Mouse (Mus musculus): ENCODE measurements around the gene Sdc1.

Gene Sdc1

GRCm38 (mm10) chr12:8770946-8771843, at the start of gene Sdc1:
Sdc1 (plus strand) TSS chr12:8771323.
- DNase-seq (ENCODE audit: low read depth, low spot score) = peak; percentile 88

GRCm38 (mm10) chr12:8726890-8727289, 44.2 kb upstream of the Sdc1 start:
- peak; percentile 38 for DNase-seq (ENCODE audit: low read depth, low spot score)

GRCm38 (mm10) chr12:8728739-8729138, 42.4 kb upstream of the Sdc1 start:
- DNase-seq (ENCODE audit: low read depth, low spot score) = no peak

GRCm38 (mm10) chr12:8753654-8754053, 17.5 kb upstream of the Sdc1 start:
- no peak for DNase-seq (ENCODE audit: low read depth, low spot score)

- DNase-seq (ENCODE audit: low read depth, low spot score) = no peak
Measured at GRCm38 (mm10) chr12:8754116-8754515, 17.0 kb upstream of the Sdc1 start.

GRCm38 (mm10) chr12:8758029-8758428, 13.1 kb upstream of the Sdc1 start:
- DNase-seq (ENCODE audit: low read depth, low spot score) = peak; percentile 66

- peak; percentile 54 for DNase-seq (ENCODE audit: low read depth, low spot score)
Measured at GRCm38 (mm10) chr12:8759115-8759514, 12.0 kb upstream of the Sdc1 start.

- no peak for DNase-seq (ENCODE audit: low read depth, low spot score)
Measured at GRCm38 (mm10) chr12:8759779-8760178, 11.3 kb upstream of the Sdc1 start.

GRCm38 (mm10) chr12:8760561-8760960, 10.6 kb upstream of the Sdc1 start:
- DNase-seq (ENCODE audit: low read depth, low spot score) = peak; percentile 25

GRCm38 (mm10) chr12:8761058-8761457, 10.1 kb upstream of the Sdc1 start:
- DNase-seq (ENCODE audit: low read depth, low spot score) = no peak

- peak; percentile 21 for DNase-seq (ENCODE audit: low read depth, low spot score)
Measured at GRCm38 (mm10) chr12:8762667-8763066, 8.5 kb upstream of the Sdc1 start.

GRCm38 (mm10) chr12:8764221-8764930, 6.7 kb upstream of the Sdc1 start:
- DNase-seq (ENCODE audit: low read depth, low spot score) = no peak

GRCm38 (mm10) chr12:8771844-8772380, 789 bp downstream of the Sdc1 start:
- DNase-seq (ENCODE audit: low read depth, low spot score) = no peak

- DNase-seq (ENCODE audit: low read depth, low spot score) = peak; percentile 41
Measured at GRCm38 (mm10) chr12:8772451-8773143, 1.5 kb downstream of the Sdc1 start.

- no peak for DNase-seq (ENCODE audit: low read depth, low spot score)
Measured at GRCm38 (mm10) chr12:8773336-8773735, 2.2 kb downstream of the Sdc1 start.

- no peak for DNase-seq (ENCODE audit: low read depth, low spot score)
Measured at GRCm38 (mm10) chr12:8774183-8774582, 3.1 kb downstream of the Sdc1 start.

GRCm38 (mm10) chr12:8776206-8776605, 5.1 kb downstream of the Sdc1 start:
- no peak for DNase-seq (ENCODE audit: low read depth, low spot score)

- DNase-seq (ENCODE audit: low read depth, low spot score) = no peak
Measured at GRCm38 (mm10) chr12:8776741-8777140, 5.6 kb downstream of the Sdc1 start.

- no peak for DNase-seq (ENCODE audit: low read depth, low spot score)
Measured at GRCm38 (mm10) chr12:8778106-8778505, 7.0 kb downstream of the Sdc1 start.

- no peak for DNase-seq (ENCODE audit: low read depth, low spot score)
Measured at GRCm38 (mm10) chr12:8779851-8780250, 8.7 kb downstream of the Sdc1 start.

GRCm38 (mm10) chr12:8781121-8781520, 10.0 kb downstream of the Sdc1 start:
- no peak for DNase-seq (ENCODE audit: low read depth, low spot score)
